Mouse (Mus musculus) activated CD4-positive, CD25-positive, alpha-beta regulatory T cell (primary cell): ENCODE measurements around the gene Pop7. TPM values are rescaled to one million over a fixed set of nuclear protein-coding genes. Genes with fewer than 3 reads are reported as not detected.

Experiments used
- polyA plus RNA-seq, 2 experiments: library from polyadenylated mRNA; unstranded; fragments of 100-300 nt; shearing (Covaris generic); gene quantifications; one replicate each; pipeline ENCODE4 v1.2.1; 2017

Gene Pop7
- 10 to 100 TPM; 47.8 to 57.7 TPM for polyA plus RNA-seq

GRCm38 (mm10) chr5:137501709-137502666 lies at the start of gene Pop7:
Gene Pop7, minus strand, starts transcription at chr5:137502518.

GRCm38 (mm10) chr5:137533117-137533827 lies 31.0 kb upstream of the Pop7 start, which contains the start of the genes Epo and Gnb2:
Gene Epo, minus strand, starts transcription at chr5:137533242.
Gene Gnb2, minus strand, starts transcription at chr5:137533510.

DNA sequence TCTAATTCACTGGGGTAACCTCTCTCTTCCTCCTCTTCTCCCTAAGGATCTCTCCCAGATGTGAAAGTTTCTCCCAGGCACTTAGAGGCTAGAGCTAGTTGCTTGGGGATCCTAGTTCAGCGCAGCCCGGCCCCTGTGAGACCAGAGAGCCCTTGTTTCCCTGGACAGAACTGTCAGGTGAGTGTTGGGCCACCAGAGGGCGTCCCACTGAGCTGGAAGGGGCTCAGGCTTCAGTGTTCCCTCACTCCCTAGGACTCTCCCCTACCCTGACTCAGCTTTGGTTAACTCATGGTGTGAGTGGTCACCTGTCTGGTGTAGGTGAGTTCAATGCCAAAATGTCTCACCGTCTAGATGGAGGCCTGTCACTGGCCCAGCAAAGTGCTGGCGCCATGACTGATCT lies 16.1 kb upstream of the Pop7 start, which contains the start of gene Gigyf1:
Gene Gigyf1 (plus strand): TSS at position 113 of the 400 bp plus-strand sequence.

DNA sequence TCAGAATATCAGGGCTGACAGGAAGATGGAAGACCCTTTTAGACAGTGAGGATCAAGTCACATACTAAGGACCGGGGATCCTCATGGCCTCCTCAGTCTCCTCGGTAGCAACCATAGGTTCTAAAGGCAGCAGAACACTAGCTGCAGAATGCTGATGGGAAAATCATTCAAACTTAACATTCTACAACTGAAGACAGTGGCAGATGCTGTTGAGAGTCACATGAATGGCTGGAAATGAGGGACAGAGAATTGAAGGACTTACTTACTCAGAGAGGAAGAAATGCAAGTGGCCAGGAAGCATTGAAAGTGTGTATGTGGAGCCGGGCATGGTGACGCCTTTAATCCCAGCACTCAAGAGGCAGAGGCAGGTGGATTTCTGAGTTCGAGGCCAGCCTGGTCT lies 25.4 kb downstream of the Pop7 start, which contains the start of gene Zan:
Gene Zan (minus strand): TSS at position 101 of the 400 bp plus-strand sequence.

Other genes starting within 250 kb of the Pop7 start
- under 1 TPM in 1 of 2 experiments, not detected in 1; 0.14 TPM for gene Ache, start 215.0 kb downstream of the Pop7 start, polyA plus RNA-seq
- 1 to 10 TPM; 1.6 TPM for gene Ufsp1, start 207.9 kb downstream of the Pop7 start, polyA plus RNA-seq
- gene Srrt, start 194.8 kb downstream of the Pop7 start, polyA plus RNA-seq, result 100 to 1,000 TPM in 1 of 2 experiments, 10 to 100 TPM in 1; 99.4 to 101 TPM
- gene Trip6, start 188.1 kb downstream of the Pop7 start, polyA plus RNA-seq, result 1 to 10 TPM; 2.5 to 4.4 TPM
- 10 to 100 TPM; 17.8 to 22.2 TPM for gene Slc12a9, start 168.9 kb downstream of the Pop7 start, polyA plus RNA-seq
- gene Ephb4, start 152.4 kb downstream of the Pop7 start, polyA plus RNA-seq, result under 1 TPM in 1 of 2 experiments, not detected in 1; 0.11 TPM
- under 1 TPM; 0.06 to 0.33 TPM for gene Zan, start 25.5 kb downstream of the Pop7 start, polyA plus RNA-seq
- gene Gigyf1, start 16.0 kb upstream of the Pop7 start, polyA plus RNA-seq, result 10 to 100 TPM in 1 of 2 experiments, 1 to 10 TPM in 1; 8.3 to 15.9 TPM
- gene Epo, start 30.7 kb upstream of the Pop7 start, polyA plus RNA-seq, result not detected
- gene Gnb2, start 31.0 kb upstream of the Pop7 start, polyA plus RNA-seq, result 100 to 1,000 TPM; 290 to 376 TPM
- not detected for gene Actl6b, start 51.0 kb upstream of the Pop7 start, polyA plus RNA-seq
- 1 to 10 TPM in 1 of 2 experiments, not detected in 1; 1.2 TPM for gene Tfr2, start 67.3 kb upstream of the Pop7 start, polyA plus RNA-seq
- gene Mospd3, start 98.5 kb upstream of the Pop7 start, polyA plus RNA-seq, result 100 to 1,000 TPM; 105 to 118 TPM
- gene Pcolce, start 111.3 kb upstream of the Pop7 start, polyA plus RNA-seq, result under 1 TPM; 0.75 to 0.98 TPM
- under 1 TPM; 0.42 to 0.76 TPM for gene Fbxo24, start 126.5 kb upstream of the Pop7 start, polyA plus RNA-seq
- gene Lrch4, start 126.6 kb upstream of the Pop7 start, polyA plus RNA-seq, result 100 to 1,000 TPM; 199 to 234 TPM
- gene Gm20605, start 126.7 kb upstream of the Pop7 start, polyA plus RNA-seq, result 10 to 100 TPM; 51.3 to 58.0 TPM
- gene Sap25, start 138.8 kb upstream of the Pop7 start, polyA plus RNA-seq, result 10 to 100 TPM; 87.4 to 94.1 TPM
- gene Irs3, start 143.2 kb upstream of the Pop7 start, polyA plus RNA-seq, result not detected
- gene Agfg2, start 182.2 kb upstream of the Pop7 start, polyA plus RNA-seq, result 10 to 100 TPM; 18.7 to 27.2 TPM
- under 1 TPM; 0.80 to 0.97 TPM for gene Nyap1, start 239.1 kb upstream of the Pop7 start, polyA plus RNA-seq
- 100 to 1,000 TPM; 347 to 409 TPM for gene Tsc22d4, start 243.2 kb upstream of the Pop7 start, polyA plus RNA-seq